Mouse (Mus musculus): ENCODE data around the gene Eml1.

DNA sequence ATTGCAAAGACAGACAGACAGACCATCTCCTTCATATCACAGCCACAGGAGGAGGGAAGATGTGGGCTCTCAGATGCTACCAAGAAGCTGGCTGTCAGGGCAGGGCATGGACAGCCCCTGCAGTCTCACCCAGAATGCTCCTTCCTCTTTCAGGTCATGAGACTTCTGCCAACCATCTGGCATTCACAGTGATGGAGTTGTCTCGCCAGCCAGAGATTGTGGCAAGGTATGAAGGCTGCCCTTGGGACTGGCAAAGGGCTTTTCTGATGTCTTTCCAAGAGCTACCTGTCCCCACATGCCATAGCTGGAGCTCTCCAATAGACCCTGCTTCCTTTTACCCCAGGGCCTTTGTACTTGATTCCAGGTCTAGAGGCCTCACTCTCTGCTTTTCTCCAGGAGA, 15.5 kb upstream of the Eml1 start:
- TF ChIP-seq CTCF (IDR thresholded peaks at IDR 0.05; ENCODE audit: control insufficient read depth, insufficient read depth, insufficient read length) (no peak), CEBPB (IDR thresholded peaks at IDR 0.05; ENCODE audit: low read depth) (no peak), MYOD1 (IDR thresholded peaks at IDR 0.05; ENCODE audit: control insufficient read depth, insufficient read length, low read depth) (no peak), MAX (IDR thresholded peaks at IDR 0.05) (no peak)
